Mouse (Mus musculus): Measurements from ENCODE around the gene Fosb.

- TF ChIP-seq CTCF (IDR thresholded peaks at IDR 0.05; ENCODE audit: low read depth, low read length), result no peak
- no peak for TF ChIP-seq POLR2A (IDR thresholded peaks at IDR 0.05; ENCODE audit: extremely low read depth, insufficient read depth, low read length)
Measured at GRCm38 (mm10) chr7:19307739-19308453, 2.0 kb downstream of the Fosb start.

All from liver, adult 2 months (tissue).